Mouse (Mus musculus) myocyte (in vitro differentiated cells): ENCODE measurements around the gene Snx30.

Experiments used
- MYOG ChIP-seq, 3 experiments: IDR thresholded peaks; one replicate each; pipeline ENCODE4 v1.6.1; 2011; ENCODE audit warnings: control low read depth in 2 of 3, low read depth in 2 of 3, mild to moderate bottlenecking in 2 of 3; ENCODE audit not compliant: insufficient read length in 2 of 3, control insufficient read depth in 1 of 3, insufficient read depth in 1 of 3
- POLR2A ChIP-seq: IDR thresholded peaks from one replicate; pipeline ENCODE4 v1.6.1; 2011; ENCODE audit warnings: low read depth, mild to moderate bottlenecking, control low read depth, moderate library complexity; ENCODE audit not compliant: insufficient read length
- POLR2AphosphoS2 ChIP-seq: IDR thresholded peaks from one replicate; pipeline ENCODE4 v1.6.1; 2011; ENCODE audit warnings: low read depth, control low read depth; ENCODE audit not compliant: insufficient read length

- TF ChIP-seq POLR2A (no peak), MYOG (IDR thresholded peaks at IDR 0.05; ENCODE audit: control insufficient read depth in 1 of 3, insufficient read depth in 1 of 3, insufficient read length in 2 of 3, low read depth in 2 of 3) (no peak), POLR2AphosphoS2 (no peak)
Measured at GRCm38 (mm10) chr4:59767717-59768116, 37.9 kb upstream of the Snx30 start.
